Mouse (Mus musculus) left cerebral cortex, adult 11 months (tissue): Measurements from ENCODE around the gene Art3.

Source experiments
- DNase-seq: peaks from one replicate; pipeline ENCODE4 v3.0.0; 2022; ENCODE audit warnings: low spot score

Art3 gene

DNA sequence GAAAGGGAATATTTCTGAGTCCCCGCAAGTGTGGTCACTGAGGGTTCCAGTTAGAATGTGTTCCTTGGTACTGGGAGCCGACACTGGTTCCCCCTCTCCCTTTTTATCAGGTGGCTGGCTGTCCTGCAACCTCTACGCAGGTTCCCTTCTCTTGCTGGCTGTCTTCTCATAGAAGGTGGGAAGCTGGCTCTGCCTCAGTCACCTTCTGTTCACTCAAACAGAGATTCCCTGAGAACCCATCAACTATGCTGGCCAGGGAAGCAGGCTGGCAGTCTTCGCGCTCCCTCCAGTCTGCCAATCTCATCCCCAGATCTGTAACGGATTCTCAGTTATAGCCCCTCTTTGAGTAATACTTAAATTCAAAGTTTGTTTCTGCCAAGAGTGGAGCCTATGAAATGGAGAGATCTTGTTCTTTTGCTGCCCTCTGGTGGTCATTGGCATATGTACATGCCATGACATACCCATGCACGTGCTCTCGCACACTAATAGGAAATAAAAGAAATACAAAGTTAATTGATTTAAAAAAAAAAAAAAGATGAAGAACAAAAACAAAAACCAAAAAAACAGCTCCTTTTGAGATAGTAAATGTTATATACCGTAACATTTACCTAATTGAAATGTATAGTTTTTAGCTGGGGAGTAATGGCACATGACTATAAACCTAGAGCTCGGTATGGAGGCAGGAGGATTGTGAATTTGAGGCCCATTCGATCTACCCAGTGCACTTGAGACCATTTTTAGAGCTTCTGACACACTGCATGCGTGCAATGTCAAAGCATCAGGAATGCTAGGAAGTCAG is 50.1 kb downstream of the Art3 start:
- DNase-seq: peak; percentile 58

- DNase-seq: no peak
These were observed 50.7 kb downstream of the Art3 start for GRCm38 (mm10) chr5:92382349-92382679.

DNA sequence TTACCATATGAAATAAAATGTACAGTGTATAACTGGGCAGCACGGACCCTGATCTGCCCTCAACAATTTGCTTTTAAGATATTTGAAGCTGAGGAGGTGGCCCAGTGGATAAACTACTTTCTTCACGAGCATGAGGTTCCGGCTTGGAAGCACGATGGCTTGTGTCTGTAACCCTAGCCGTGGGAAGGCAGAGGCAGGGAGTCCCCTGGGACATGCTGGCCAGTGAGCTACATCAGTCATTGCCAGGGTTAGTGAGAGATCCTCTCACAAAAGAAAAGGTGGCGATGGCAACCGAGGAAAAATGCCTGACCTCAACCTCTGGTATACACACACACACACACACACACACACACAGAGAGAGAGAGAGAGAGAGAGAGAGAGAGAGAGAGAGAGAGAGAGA is 52.1 kb downstream of the Art3 start:
- DNase-seq: no peak

- DNase-seq: no peak
These were observed 53.2 kb downstream of the Art3 start for GRCm38 (mm10) chr5:92384855-92385254.

DNA sequence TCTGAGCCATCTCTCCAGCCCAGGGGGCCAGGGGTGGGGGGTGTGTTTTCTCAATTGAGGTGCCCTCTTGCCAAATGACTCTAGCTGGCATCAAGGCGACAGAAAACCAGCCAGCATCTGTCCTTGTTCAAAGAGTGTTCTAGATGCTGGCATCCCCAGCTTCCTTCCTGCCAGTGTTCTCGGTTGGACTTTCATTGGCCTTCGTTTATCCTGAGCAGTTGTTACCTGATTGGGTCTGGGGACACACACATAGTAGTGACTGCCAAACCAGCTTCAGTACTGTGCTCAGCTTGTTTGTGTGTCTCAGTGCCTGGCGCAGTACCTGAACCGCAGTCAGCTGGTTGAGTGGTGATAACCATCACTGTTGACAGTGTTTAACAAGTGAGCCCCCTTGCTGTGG is 54.5 kb downstream of the Art3 start:
- no peak for DNase-seq

DNA sequence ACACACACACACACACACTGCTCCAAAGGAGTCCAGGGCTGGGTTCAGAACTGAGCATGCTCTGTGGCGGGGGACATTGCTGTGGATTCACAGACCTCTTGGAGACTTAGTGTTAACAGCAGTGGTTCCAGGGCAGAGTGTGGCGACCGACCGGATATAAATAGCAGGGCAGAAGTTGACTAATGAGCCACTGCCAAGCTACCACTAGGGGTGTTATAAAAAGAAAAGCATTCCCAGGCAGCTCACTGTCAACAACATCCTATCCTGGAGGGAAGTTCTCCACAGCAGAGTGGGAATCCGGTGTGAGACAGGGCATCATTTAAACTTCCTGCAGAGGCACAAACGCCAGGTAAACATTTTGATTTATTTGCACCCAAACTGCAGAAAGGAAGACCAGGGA is 55.0 kb downstream of the Art3 start:
- no peak for DNase-seq

GRCm38 (mm10) chr5:92387433-92387832 is 55.8 kb downstream of the Art3 start:
- no peak for DNase-seq

GRCm38 (mm10) chr5:92389977-92390376 is 58.4 kb downstream of the Art3 start:
- DNase-seq: no peak

DNA sequence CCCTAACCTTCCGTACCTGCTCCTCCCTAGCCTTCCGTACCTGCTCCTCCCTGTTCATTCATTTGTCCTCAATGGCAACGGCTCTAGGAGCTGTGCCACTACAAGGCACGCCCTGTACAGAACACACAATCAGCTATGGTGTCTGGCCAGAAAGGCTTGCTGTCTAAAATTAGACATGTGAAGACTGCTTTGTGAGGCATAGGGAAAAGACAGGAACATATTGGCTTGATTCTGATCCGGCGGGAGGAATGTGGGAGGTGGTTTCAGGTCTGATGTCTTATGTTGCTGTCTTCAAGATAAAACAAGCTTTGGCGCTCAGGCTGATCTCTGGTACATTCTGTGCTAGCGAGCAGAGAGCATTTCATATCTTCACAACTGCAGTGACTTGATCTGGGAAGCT is 59.0 kb downstream of the Art3 start:
- DNase-seq: no peak

DNA sequence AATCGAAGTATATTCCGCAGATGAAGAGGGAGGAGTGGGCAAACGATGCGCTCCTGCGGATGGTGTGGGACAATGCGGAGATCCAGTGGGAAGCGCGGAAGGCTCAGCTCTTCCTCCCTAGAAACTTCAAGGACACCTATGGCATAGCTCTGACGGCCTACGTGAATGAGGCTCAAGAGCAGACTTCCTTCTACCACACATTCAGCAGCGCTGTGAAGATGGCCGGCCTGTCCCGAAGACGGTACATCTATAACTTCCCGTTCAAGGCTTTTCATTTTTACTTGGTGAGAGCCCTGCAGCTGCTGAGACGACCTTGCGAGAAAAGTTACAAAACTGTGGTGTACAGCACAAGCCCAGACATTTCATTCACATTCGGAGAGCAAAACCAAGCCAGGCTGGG is 60.9 kb downstream of the Art3 start:
- DNase-seq: no peak

- no peak for DNase-seq
These were observed 62.2 kb downstream of the Art3 start for GRCm38 (mm10) chr5:92393863-92394262.

DNA sequence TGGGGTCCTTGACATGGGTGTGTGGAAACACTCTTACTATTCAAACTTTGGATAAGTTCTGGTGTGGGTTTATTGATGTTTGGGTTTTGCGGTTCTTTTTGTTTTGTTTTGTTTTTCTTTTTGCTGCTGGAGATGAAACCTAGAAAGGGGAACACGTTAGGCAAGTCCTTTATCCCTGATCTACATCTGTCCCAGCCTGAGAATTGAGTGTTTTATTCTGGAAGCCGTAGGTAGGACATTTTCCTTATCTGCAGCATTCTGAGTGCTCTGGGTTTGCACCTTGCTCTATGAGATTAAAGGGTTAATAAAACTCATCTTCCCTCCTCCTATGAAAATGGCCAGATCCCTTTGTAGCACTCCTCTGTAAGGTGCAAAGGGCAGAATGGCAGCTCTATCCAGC is 64.1 kb downstream of the Art3 start:
- no peak for DNase-seq

GRCm38 (mm10) chr5:92396476-92396875 is 64.8 kb downstream of the Art3 start:
- DNase-seq: no peak

DNA sequence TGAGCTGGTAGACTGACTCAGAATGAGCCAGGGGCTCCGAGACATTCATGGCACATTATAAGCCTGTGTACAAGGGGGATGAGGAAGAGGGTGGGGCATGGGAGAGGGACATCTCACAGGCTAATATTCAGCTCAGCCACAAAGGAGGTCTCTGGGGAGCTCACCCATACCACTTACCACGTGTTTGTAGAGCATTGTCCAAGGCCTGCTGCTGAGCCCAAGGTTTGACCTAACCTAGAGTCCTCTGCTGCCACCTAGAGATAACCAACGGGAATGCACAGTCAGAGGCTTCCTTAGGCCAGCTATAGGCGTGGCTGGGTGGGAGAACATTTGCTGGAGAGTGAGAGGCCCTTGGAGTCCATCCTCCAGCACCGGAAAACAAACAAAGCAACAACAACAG is 66.5 kb downstream of the Art3 start:
- DNase-seq: peak; percentile 52

- DNase-seq: no peak
These were observed 71.2 kb downstream of the Art3 start for GRCm38 (mm10) chr5:92402816-92403215.

GRCm38 (mm10) chr5:92403562-92404399 is 72.2 kb downstream of the Art3 start:
- no peak for DNase-seq

DNA sequence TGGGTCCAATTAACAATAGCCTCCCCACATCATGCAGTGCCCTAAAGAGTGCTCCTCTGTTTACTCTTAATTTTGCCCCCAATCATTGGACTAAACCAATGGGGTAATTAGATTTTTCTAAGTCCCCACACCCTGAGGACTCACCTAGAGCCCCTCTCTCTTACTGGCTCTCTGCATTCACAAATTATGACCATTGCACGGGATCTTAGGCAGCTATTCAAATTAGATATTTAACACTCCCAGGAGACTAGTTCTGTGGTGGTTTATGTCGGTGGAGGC is 72.7 kb downstream of the Art3 start:
- no peak for DNase-seq

GRCm38 (mm10) chr5:92409361-92410155 is 77.9 kb downstream of the Art3 start:
- no peak for DNase-seq

- no peak for DNase-seq
These were observed 78.9 kb downstream of the Art3 start for GRCm38 (mm10) chr5:92410486-92410885.

- DNase-seq: no peak
These were observed 80.0 kb downstream of the Art3 start for GRCm38 (mm10) chr5:92411461-92412140.

- DNase-seq: no peak
These were observed 81.8 kb downstream of the Art3 start for GRCm38 (mm10) chr5:92413271-92413981.

GRCm38 (mm10) chr5:92413982-92414375 is 82.4 kb downstream of the Art3 start:
- no peak for DNase-seq
